Mouse (Mus musculus) right cerebral cortex, adult 18-20 months (tissue): ENCODE data around the gene Alox5.

ENCODE experiments used
- DNase-seq: peaks from one replicate; pipeline ENCODE4 v3.0.0; 2022; ENCODE audit warnings: mixed read lengths

The Alox5 gene

DNA sequence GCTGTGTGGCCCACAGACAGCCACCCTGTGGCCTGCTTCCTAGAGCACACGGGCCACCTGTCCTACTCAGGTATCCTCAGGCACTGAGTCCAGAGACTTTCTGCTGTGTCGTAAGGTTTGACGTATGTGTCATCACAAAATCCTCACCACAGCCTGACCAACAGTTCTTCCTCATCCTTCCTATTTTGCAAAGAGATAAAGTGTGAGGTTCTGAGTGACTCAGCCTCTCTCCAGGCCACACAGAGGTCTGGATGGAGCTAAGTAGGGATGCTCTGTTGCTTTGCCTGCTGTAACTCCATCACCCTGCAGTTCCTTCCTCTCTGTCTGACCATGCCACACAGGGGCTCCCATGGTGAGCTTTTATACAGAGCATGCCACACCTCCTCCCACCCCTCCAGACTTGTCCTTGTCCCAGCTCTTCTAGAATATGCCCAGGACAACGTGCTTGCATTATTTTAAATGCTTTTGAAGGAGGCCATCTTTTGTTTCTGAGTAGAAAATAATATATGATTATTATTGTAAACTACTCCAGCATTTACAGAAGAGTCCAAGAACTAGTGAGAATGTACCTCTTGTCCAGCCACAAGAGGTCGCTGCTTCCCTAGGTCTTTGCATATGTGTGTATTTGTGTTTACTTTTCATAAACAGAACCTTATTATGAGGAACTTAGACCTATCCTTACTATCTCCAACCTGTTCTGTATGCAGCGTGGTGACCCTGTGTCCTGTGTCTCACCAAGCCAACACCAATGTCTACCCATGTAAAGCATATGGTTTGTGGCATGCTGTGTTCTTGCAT is 43.3 kb downstream of the Alox5 start:
- DNase-seq, result no peak

- DNase-seq, result no peak
Observed at GRCm38 (mm10) chr6:116416000-116416552, 44.9 kb downstream of the Alox5 start.

DNA sequence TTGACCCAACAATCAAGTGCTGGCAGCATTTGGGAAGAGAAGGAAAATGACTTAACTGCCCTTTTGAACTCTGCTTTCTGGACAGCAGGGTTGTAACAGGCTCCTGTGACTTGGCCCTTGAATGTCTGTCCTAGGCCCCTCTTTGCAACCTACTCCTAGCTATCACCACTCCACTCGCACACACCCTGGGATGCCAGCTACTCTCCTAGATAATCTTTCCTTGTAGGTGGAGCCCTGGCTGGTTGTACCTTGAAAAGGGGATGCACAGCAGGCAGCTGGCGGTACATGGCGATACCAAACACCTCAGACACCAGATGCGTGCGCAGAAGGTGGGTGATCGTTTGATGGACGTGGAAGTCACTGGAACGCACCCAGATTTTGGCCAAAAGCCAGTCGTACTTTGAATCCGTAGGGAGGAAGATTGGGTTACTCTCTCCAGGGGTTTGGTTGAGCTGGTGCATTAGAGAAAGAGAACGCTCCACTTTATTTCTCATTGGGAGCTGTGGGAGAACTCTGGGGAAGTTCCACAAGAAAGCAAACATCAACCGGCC is 45.8 kb downstream of the Alox5 start:
- no peak for DNase-seq

DNA sequence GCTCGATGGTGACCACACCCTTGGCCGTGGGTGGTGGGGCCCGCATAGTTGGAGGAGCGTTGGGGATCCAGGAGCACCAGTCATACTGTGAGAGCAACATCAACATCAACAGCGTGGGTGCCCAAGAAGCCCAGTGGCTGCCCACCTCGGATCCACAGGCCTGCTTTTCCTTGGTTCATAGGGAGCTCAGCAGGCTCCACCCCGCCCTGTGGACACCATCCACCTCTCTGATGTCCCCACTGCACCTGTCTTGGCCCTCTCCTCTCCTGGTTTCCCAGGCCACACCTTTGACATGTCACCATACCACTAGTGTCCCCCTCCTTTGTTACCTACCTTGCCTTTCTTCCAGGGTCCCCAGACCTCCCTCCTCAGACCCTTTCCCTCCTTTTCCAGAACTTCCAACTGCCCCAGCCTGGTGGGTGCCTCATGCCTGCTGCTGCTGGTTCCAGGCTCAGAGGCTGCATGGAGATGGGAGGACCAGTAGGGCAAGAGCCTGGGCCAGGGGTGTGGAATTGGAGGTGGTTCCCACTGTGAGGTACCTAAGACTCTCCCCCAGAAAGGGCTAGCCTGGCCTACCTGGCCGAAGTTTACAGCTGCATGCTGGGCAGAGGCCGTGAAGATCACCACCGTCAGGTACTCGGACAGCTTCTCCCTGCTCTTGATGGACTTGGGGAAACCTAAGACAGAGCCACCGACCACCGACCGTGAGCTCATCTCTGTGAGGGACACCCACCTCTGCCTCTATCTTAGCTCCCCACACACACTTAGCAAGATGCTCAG is 48.2 kb downstream of the Alox5 start:
- no peak for DNase-seq

GRCm38 (mm10) chr6:116411716-116412115 is 49.3 kb downstream of the Alox5 start:
- no peak for DNase-seq

GRCm38 (mm10) chr6:116410436-116410835 is 50.5 kb downstream of the Alox5 start:
- no peak for DNase-seq

DNA sequence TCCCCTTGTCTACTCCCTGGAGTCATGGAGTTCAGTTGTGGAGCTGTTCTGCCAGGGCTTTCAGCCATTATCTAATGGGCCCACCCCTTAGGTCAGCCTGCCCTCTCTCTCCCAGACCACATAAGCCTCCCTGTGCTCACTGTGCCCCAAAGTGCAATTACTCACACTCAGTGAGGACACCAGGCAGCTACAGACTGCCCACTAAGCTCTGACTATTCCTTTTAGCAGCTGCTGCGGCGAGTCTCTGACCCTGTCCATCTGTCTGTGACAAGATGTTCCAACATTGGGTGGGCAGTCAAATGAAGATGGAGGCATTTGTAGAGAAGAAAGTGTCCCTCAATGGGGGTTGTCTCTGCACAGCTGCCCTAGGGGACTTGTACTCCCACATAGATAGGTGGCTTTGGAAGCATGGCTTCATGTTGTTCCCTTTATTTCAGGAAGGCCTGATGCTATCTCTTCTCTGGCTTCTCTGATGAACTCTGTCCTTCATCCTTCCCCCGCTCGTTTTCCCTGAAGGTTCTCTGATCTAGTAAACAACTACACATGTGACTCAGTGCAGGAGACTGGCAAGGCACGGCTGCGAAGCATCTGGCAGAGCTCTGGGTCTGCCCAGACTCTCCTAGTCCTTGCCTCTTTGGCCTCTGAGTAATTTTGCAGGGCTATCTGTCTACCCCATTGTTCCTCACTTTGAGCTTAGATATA is 52.9 kb downstream of the Alox5 start:
- no peak for DNase-seq

- DNase-seq, result no peak
Observed at GRCm38 (mm10) chr6:116407216-116407615, 53.8 kb downstream of the Alox5 start.

DNA sequence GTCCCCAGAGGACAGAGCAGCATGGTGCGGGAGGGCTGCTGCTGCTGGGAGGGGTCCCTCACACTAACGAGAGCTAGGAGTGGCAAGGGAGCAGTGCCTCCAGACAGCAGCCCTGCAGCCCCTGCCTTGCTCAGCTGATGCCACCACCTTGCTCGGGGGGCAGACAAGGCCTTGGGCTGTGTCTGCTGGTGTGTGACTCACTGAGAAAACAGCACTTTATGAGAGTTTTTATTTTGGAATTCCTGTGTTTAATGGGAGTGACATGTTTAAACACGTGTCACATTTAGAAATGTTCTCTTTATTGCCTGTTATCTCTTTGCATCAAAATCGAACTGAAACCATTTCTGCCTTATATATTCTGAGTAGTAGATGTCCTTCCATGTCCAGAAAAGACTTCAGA is 54.3 kb downstream of the Alox5 start:
- no peak for DNase-seq

GRCm38 (mm10) chr6:116406152-116406551 is 54.8 kb downstream of the Alox5 start:
- DNase-seq, result no peak

DNA sequence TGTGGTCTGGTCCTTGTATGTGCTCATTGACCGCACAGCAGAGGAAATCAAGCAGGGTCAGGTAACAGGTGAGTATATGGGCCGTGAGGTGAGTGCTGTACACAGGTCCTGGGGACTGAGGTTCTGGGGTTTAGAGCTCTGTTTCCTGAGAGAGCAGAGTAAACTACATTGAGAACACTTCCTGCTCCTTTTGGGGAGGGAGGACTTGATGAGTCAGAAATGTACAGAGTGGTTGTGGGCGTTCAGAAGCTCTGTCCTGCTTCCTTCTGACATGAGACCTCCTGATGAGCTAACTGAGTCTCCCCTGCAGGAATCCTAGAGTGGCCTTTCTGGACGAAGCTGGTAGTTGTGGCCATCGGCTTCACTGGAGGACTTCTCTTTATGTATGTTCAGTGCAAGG is 55.3 kb downstream of the Alox5 start:
- DNase-seq, result peak; percentile 28

GRCm38 (mm10) chr6:116405243-116405642 is 55.7 kb downstream of the Alox5 start:
- DNase-seq, result no peak

DNA sequence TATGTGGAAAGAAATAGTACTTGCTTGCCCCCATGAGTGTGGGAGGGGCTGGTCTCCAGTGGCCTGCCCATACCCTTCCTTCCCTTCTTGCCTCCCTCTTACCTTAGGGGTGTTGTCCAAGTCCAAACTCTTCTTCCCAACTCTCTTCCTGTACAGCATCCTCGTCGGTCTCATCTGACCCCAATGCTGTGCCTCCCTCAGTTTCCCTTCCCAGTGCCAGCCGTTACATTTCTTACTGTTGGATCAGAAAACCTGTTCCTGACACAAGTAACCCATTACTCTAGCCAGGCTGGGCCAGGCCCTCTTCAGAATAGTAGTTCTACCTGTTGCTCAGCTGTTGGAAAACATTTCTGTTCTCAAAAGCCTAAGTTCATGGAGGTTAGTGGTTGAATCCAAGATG is 58.6 kb downstream of the Alox5 start:
- no peak for DNase-seq

GRCm38 (mm10) chr6:116401746-116402423 is 59.1 kb downstream of the Alox5 start:
- no peak for DNase-seq

DNA sequence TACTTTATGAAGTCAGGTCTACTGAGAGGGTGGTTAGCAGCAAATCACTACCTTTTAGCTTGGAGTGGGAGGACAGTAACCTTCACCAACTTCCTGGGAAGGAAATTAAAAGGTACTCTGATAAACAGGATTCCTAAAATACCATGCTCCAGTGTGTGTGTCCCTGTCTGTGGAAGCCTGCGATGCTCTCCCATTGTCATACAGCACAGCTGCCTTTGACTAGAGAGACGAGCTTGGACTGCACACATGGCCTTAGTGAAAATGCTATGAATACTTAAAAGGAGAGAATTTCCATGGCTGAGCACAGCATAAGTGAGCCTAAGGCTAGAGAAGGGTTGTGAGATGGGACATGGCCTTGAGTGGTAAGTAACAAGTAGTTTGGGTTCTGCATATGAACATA is 62.8 kb downstream of the Alox5 start:
- DNase-seq, result no peak

- DNase-seq, result no peak
Observed at GRCm38 (mm10) chr6:116397621-116398020, 63.4 kb downstream of the Alox5 start.

- DNase-seq, result no peak
Observed at GRCm38 (mm10) chr6:116394916-116395648, 65.9 kb downstream of the Alox5 start.

- no peak for DNase-seq
Observed at GRCm38 (mm10) chr6:116389481-116389880, 71.5 kb downstream of the Alox5 start.

- DNase-seq, result no peak
Observed at GRCm38 (mm10) chr6:116388068-116388467, 72.9 kb downstream of the Alox5 start.

DNA sequence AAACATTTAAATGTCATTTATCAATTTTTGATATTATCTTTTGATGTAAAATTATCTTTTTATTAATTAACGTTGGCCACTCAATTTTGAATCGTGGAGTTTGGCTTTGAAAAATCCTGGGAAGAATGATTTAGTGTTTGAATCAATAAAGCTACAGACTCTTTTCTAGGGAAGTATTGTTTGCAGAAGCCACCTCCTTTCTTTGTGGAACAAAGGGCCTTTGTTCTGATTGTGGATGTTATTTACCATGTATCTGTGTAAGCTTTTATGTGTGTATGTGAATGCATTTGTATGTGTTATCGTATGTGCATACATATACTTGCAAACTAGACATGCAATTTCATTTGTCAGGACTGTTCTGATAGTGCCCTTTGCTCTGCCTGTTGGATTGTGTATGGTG is 74.5 kb downstream of the Alox5 start:
- DNase-seq, result no peak

DNA sequence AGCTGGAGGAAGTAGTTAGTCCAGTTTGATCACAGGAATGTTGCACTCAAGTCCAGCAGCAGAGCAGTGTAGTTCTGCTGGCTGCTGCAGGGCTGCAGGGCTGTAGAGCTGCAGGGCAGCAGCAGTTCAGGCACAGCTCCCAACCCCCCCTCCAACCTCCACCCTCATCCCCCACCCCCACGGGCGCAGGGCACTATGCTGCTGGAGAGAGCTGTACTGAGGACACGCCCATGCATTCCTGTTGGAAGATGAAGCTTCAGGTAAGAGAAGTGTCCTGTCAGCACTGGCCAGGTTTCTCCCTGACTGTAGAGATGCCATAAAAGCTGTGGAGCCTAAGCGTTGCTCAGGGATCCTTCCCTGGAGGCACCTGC is 74.9 kb downstream of the Alox5 start:
- no peak for DNase-seq
